Comparison of ENCODE assay signal across 21 mouse cellular contexts in genomic region chr10:32738989-32739388, GRCm38 (mm10).
"Had no signal": no experiment of that assay in that cellular context is flagged by ENCODE, and none has a peak within 500 bp of the region (broad histone marks: within the 10 kb centered on the region; RNA-seq: fewer than 3 reads in every experiment).

No protein-coding gene starts in this region.

- DNase-seq: forebrain, postnatal 0 days; gastrocnemius, postnatal 14 days; gastrocnemius, postnatal 36 days; heart, adult 18-20 months; heart, postnatal 10 days; heart, postnatal 4 days; kidney, adult 18-20 months; kidney, adult 8-10 months; kidney, postnatal 10 days; kidney, postnatal 25 days; kidney, postnatal 4 days; liver; liver, embryonic 13.5 days had no signal

- H3K4me3 ChIP-seq: heart, embryonic 10.5 days; heart, embryonic 12.5 days; hindbrain, embryonic 10.5 days; hindbrain, embryonic 12.5 days; intestine, embryonic 15.5 days; limb, embryonic 10.5 days; limb, embryonic 12.5 days; liver, embryonic 13.5 days had no signal

- H3K27ac ChIP-seq: heart, embryonic 10.5 days; hindbrain, embryonic 10.5 days; hindbrain, embryonic 12.5 days; hindbrain, embryonic 14.5 days; intestine, embryonic 15.5 days; limb, embryonic 10.5 days; limb, embryonic 12.5 days; liver, embryonic 13.5 days had no signal
